Mouse (Mus musculus) embryonic facial prominence, embryonic 14.5 days (tissue): ENCODE data around the gene Erh. TPM values are rescaled to one million over a fixed set of nuclear protein-coding genes. Genes with fewer than 3 reads are reported as not detected.

Experiments
- ATAC-seq: fragments of 200-750 bp; cut with Nextera tagmentation; 2 replicates; pipeline ENCODE4 v1.8.0; 2017; ENCODE audit warnings: low read depth, moderate number of reproducible peaks, moderate TSS enrichment
- DNase-seq: peaks from one replicate; pipeline ENCODE4 v3.0.0-alpha.2; 2015; ENCODE audit warnings: low spot score
- H3K27ac ChIP-seq: fragments of 300-500 bp; sonication (generic); replicated peaks from 2 replicates; pipeline ENCODE4 v1.5.1; 2014; ENCODE audit warnings: low read depth, mild to moderate bottlenecking, low read length, moderate library complexity
- H3K27me3 ChIP-seq: fragments of 300-500 bp; sonication (generic); replicated peaks from 2 replicates; pipeline ENCODE4 v1.6.1; 2014; ENCODE audit warnings: low read length; ENCODE audit not compliant: control insufficient read depth, insufficient read depth
- H3K36me3 ChIP-seq: fragments of 300-500 bp; sonication (generic); 2 replicates; pipeline ENCODE4 v1.6.1; 2014; ENCODE audit warnings: low read length, mixed read lengths; ENCODE audit not compliant: control insufficient read depth, insufficient read depth
- H3K4me1 ChIP-seq: fragments of 300-500 bp; sonication (generic); 2 replicates; pipeline ENCODE4 v1.6.1; 2014; ENCODE audit warnings: antibody characterized with exemption, low read length; ENCODE audit not compliant: control insufficient read depth, insufficient read depth
- H3K4me2 ChIP-seq: fragments of 300-500 bp; sonication (generic); 2 replicates; pipeline ENCODE4 v1.6.1; 2014; ENCODE audit warnings: low read depth, mild to moderate bottlenecking, low read length, moderate library complexity, mixed read lengths
- H3K4me3 ChIP-seq: fragments of 300-500 bp; sonication (generic); 2 replicates; pipeline ENCODE4 v1.5.1; 2014; ENCODE audit warnings: low read depth, mild to moderate bottlenecking, low read length
- H3K9ac ChIP-seq: fragments of 300-500 bp; sonication (generic); 2 replicates; pipeline ENCODE4 v1.6.1; 2014; ENCODE audit warnings: low read depth, mild to moderate bottlenecking, low read length, moderate library complexity, mixed read lengths
- H3K9me3 ChIP-seq: fragments of 300-500 bp; sonication (generic); 2 replicates; pipeline ENCODE4 v1.6.1; 2016; ENCODE audit warnings: low read length; ENCODE audit not compliant: control insufficient read depth
- WGBS: fragments of 180-500 bp; shearing (Covaris S2); extraction: QIAGEN DNeasy Blood & Tissue Kit; methylation state at CpG from one replicate; pipeline ENCODE4 v1.1.7; 2014; 5-methylcytosine and 5-hydroxymethylcytosine counted together
- polyA plus RNA-seq: library from polyadenylated mRNA; unstranded; fragments of >200 nt; fragmentation: Nextera tagmentation; extraction: Ambion mirVana; gene quantifications from 2 replicates; pipeline ENCODE4 v1.2.1, GENCODE M21; 2014

Gene Erh
- polyA plus RNA-seq, 1 experiment from 2014 or later = 209 TPM

DNA sequence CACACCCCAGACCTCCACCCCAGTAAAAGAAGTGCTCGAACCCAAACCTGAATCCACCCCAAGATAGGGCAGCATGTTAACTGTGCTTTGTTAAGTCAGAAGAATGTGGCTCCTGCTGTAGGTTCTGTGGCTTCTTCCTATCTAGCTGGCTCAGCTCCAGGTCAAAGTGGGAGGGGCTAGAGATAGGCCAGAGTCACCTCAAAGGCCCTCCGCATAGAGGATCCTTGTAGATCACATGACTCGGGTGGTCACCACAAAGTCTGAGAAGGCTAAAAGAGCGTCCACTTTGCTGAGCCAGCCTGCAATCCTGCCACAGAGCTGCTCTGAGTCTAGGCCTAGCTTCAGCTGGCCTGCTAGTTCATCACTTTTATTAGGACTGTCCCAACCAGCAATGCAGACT, 50.0 kb downstream of the Erh start:
- Histone ChIP-seq H3K9ac (no peak overlapping the region), H3K36me3 (0 out of 2 replicates have a peak, but pooled peaks cover 5% of the 10 kb centered on the region), H3K27me3 (no peaks in the 10 kb centered on the region), H3K9me3 (no peaks in the 10 kb centered on the region), H3K4me3 (no peak overlapping the region), H3K4me1 (no peaks in the 10 kb centered on the region), H3K4me2 (no peak overlapping the region), H3K27ac (no peak overlapping the region)
- ATAC-seq (no peak), DNase-seq (no peak)
- WGBS = 86% methylated on average over 4 of the region's 4 CpGs

DNA sequence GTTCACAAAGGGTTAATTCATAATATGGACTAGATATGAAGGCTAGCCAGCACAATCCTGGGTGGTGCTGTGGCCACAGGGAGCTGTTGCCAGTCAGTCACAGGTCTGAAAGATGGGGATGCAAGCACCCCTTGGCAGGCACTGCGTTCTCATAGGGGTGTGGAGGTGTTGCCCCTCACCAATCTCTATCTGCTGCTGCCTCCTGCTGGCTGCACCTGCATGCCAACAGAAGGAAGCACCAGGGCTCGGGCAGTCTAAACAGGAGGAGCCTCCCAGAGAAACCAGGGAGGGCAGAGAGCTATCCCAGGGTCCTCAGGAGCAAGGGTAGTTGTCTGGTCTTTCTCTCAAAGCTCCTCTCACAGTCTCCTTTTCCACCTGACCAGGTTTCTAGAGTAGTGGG, 59.2 kb downstream of the Erh start:
- no peaks in the 10 kb centered on the region for H3K27me3 ChIP-seq
- no peak overlapping the region for H3K4me2 ChIP-seq
- DNase-seq = peak; percentile 41
- no peaks in the 10 kb centered on the region for H3K9me3 ChIP-seq
- H3K36me3 ChIP-seq = no peaks in the 10 kb centered on the region
- H3K9ac ChIP-seq = no peak overlapping the region
- no peak overlapping the region for H3K27ac ChIP-seq
- ATAC-seq = no peak
- WGBS = 26% methylated on average over 2 of the region's 2 CpGs
- no peak overlapping the region for H3K4me3 ChIP-seq
- no peaks in the 10 kb centered on the region for H3K4me1 ChIP-seq

Other genes starting within 250 kb of the Erh start
- gene Dcaf5, start 207.7 kb downstream of the Erh start, polyA plus RNA-seq = 12.3 and 15.1 TPM in 2 replicates
- gene Exd2, start 181.2 kb downstream of the Erh start, polyA plus RNA-seq = 21.6 and 22.3 TPM in 2 replicates
- gene Galnt16, start 126.1 kb downstream of the Erh start, polyA plus RNA-seq = 13.1 and 14.3 TPM in 2 replicates
- gene Slc39a9, start 458 bp downstream of the Erh start, polyA plus RNA-seq = 25.0 and 26.7 TPM in 2 replicates
- gene Plekhd1, start 48.2 kb upstream of the Erh start, polyA plus RNA-seq = 1.2 and 1.4 TPM in 2 replicates
- gene Ccdc177, start 116.3 kb upstream of the Erh start, polyA plus RNA-seq = 0.14 and 0.24 TPM in 2 replicates
- gene Susd6, start 146.2 kb upstream of the Erh start, polyA plus RNA-seq = 20.6 and 21.0 TPM in 2 replicates